Mouse (Mus musculus) forebrain, embryonic 10.5 days (tissue): Measurements from ENCODE around the gene Mybphl. TPM values are rescaled to one million over a fixed set of nuclear protein-coding genes. Genes with fewer than 3 reads are reported as not detected.

ENCODE experiments used
- DNase-seq: peaks from one replicate; pipeline ENCODE4 v3.0.0-alpha.2; 2017; ENCODE audit warnings: low spot score; ENCODE audit errors: extremely low spot score
- H3K27ac ChIP-seq: fragments of 300-500 bp; sonication (generic); 2 replicates; pipeline ENCODE4 v1.5.1; 2016; ENCODE audit warnings: mild to moderate bottlenecking
- H3K27me3 ChIP-seq: fragments of 300-500 bp; sonication (generic); 2 replicates; pipeline ENCODE4 v1.6.1; 2016; ENCODE audit warnings: mild to moderate bottlenecking; ENCODE audit not compliant: poor library complexity, severe bottlenecking
- H3K36me3 ChIP-seq: fragments of 300-500 bp; sonication (generic); replicated peaks from 2 replicates; pipeline ENCODE4 v1.6.1; 2016; ENCODE audit warnings: mild to moderate bottlenecking, moderate library complexity
- H3K4me1 ChIP-seq: fragments of 300-500 bp; sonication (generic); 2 replicates; pipeline ENCODE4 v1.6.1; 2016
- H3K4me3 ChIP-seq: fragments of 300-500 bp; sonication (generic); 2 replicates; pipeline ENCODE4 v1.5.1; 2016; ENCODE audit warnings: mild to moderate bottlenecking, moderate library complexity
- H3K9me3 ChIP-seq: fragments of 300-500 bp; sonication (generic); 2 replicates; pipeline ENCODE4 v1.6.1; 2016; ENCODE audit warnings: mild to moderate bottlenecking, moderate library complexity
- WGBS: fragments of 180-500 bp; shearing (Covaris S2); methylation state at CpG from one replicate; pipeline ENCODE4 v1.1.7; 2016; 5-methylcytosine and 5-hydroxymethylcytosine counted together
- polyA plus RNA-seq: library from polyadenylated mRNA; unstranded; fragments of >200 nt; fragmentation: Nextera tagmentation; extraction: Ambion mirVana; gene quantifications from 2 replicates; pipeline ENCODE4 v1.2.1, GENCODE M21; 2016

Gene Mybphl
- polyA plus RNA-seq, 1 experiment from 2014 or later, result not detected

GRCm38 (mm10) chr3:108401692-108402527 lies 37.2 kb downstream of the Mybphl start:
- Histone ChIP-seq H3K36me3 (peaks cover 100% of the 10 kb centered on the region), H3K4me1 (peaks cover 52% of the 10 kb centered on the region), H3K27me3 (no peaks in the 10 kb centered on the region), H3K27ac (peak overlapping the region; percentile 62), H3K4me3 (peak overlapping the region; percentile 13; the same call in 1 of the 2 replicates), H3K9me3 (no peaks in the 10 kb centered on the region)
- WGBS, result 39% methylated on average over 22 of the region's 22 CpGs
- DNase-seq, result peak; percentile 83

- H3K4me1 ChIP-seq, result peaks cover 54% of the 10 kb centered on the region
- H3K36me3 ChIP-seq, result peaks cover 100% of the 10 kb centered on the region
- no peak overlapping the region for H3K4me3 ChIP-seq
- peak overlapping the region; percentile 62; the same call in 1 of the 2 replicates for H3K27ac ChIP-seq
- DNase-seq, result no peak
- no peaks in the 10 kb centered on the region for H3K27me3 ChIP-seq
- H3K9me3 ChIP-seq, result no peaks in the 10 kb centered on the region
- WGBS, result 91% methylated on average over 15 of the region's 15 CpGs
These were observed 37.8 kb downstream of the Mybphl start for GRCm38 (mm10) chr3:108402528-108402920.

GRCm38 (mm10) chr3:108405536-108406305 lies 41.0 kb downstream of the Mybphl start:
- Histone ChIP-seq H3K27me3 (no peaks in the 10 kb centered on the region), H3K27ac (peak overlapping the region; percentile 84), H3K9me3 (no peaks in the 10 kb centered on the region), H3K36me3 (peaks cover 100% of the 10 kb centered on the region), H3K4me1 (peaks cover 76% of the 10 kb centered on the region), H3K4me3 (peak overlapping the region; percentile 30; the same call in 1 of the 2 replicates)
- no peak for DNase-seq
- 38% methylated on average over 14 of the region's 14 CpGs for WGBS

- 92% methylated on average over 24 of the region's 24 CpGs for WGBS
- no peak for DNase-seq
- Histone ChIP-seq H3K36me3 (peaks cover 99% of the 10 kb centered on the region), H3K9me3 (no peaks in the 10 kb centered on the region), H3K4me3 (no peak overlapping the region; the same call in 1 of the 2 replicates), H3K27ac (peak overlapping the region; percentile 84), H3K4me1 (peaks cover 83% of the 10 kb centered on the region), H3K27me3 (no peaks in the 10 kb centered on the region)
These were observed 41.7 kb downstream of the Mybphl start for GRCm38 (mm10) chr3:108406306-108406885.

- peaks cover 79% of the 10 kb centered on the region for H3K4me1 ChIP-seq
- H3K4me3 ChIP-seq, result no peak overlapping the region
- H3K27ac ChIP-seq, result peak overlapping the region; percentile 36; the same call in 1 of the 2 replicates
- no peaks in the 10 kb centered on the region for H3K27me3 ChIP-seq
- peaks cover 15% of the 10 kb centered on the region for H3K9me3 ChIP-seq
- DNase-seq, result no peak
- H3K36me3 ChIP-seq, result peaks cover 99% of the 10 kb centered on the region
- WGBS, result 90% methylated on average over 8 of the region's 8 CpGs
These were observed 43.9 kb downstream of the Mybphl start for GRCm38 (mm10) chr3:108408517-108409008.

- no peak for DNase-seq
- Histone ChIP-seq H3K36me3 (peaks cover 99% of the 10 kb centered on the region), H3K4me1 (peaks cover 74% of the 10 kb centered on the region), H3K4me3 (peak overlapping the region; percentile 53), H3K27me3 (peaks cover 4% of the 10 kb centered on the region; the same call in 1 of the 2 replicates), H3K27ac (peak overlapping the region; percentile 96), H3K9me3 (peaks cover 28% of the 10 kb centered on the region)
- WGBS, result 47% methylated on average over 8 of the region's 8 CpGs
These were observed 45.1 kb downstream of the Mybphl start for GRCm38 (mm10) chr3:108409656-108410358.

GRCm38 (mm10) chr3:108410359-108410714 lies 45.6 kb downstream of the Mybphl start:
- peaks cover 28% of the 10 kb centered on the region for H3K9me3 ChIP-seq
- peaks cover 74% of the 10 kb centered on the region for H3K4me1 ChIP-seq
- H3K27me3 ChIP-seq, result peaks cover 8% of the 10 kb centered on the region; the same call in 1 of the 2 replicates
- peak overlapping the region; percentile 96 for H3K27ac ChIP-seq
- peak overlapping the region; percentile 53 for H3K4me3 ChIP-seq
- peaks cover 98% of the 10 kb centered on the region for H3K36me3 ChIP-seq
- peak; percentile 54 for DNase-seq
- 8% methylated on average over 5 of the region's 5 CpGs for WGBS

- Histone ChIP-seq H3K4me1 (peaks cover 74% of the 10 kb centered on the region), H3K4me3 (peak overlapping the region; percentile 53), H3K27ac (peak overlapping the region; percentile 96), H3K27me3 (peaks cover 10% of the 10 kb centered on the region), H3K9me3 (peaks cover 28% of the 10 kb centered on the region), H3K36me3 (peaks cover 89% of the 10 kb centered on the region)
- no peak for DNase-seq
- 31% methylated on average over 5 of the region's 5 CpGs for WGBS
These were observed 46.5 kb downstream of the Mybphl start for GRCm38 (mm10) chr3:108411026-108411753.

GRCm38 (mm10) chr3:108411754-108412121 lies 47.0 kb downstream of the Mybphl start:
- peak overlapping the region; percentile 53 for H3K4me3 ChIP-seq
- H3K4me1 ChIP-seq, result peaks cover 69% of the 10 kb centered on the region
- peaks cover 84% of the 10 kb centered on the region for H3K36me3 ChIP-seq
- no peak for DNase-seq
- 57% methylated on average over 8 of the region's 8 CpGs for WGBS
- peaks cover 28% of the 10 kb centered on the region for H3K9me3 ChIP-seq
- peak overlapping the region; percentile 96 for H3K27ac ChIP-seq
- H3K27me3 ChIP-seq, result peaks cover 15% of the 10 kb centered on the region

GRCm38 (mm10) chr3:108413634-108414360 lies 49.1 kb downstream of the Mybphl start:
- peak overlapping the region; percentile 86; the same call in 1 of the 2 replicates for H3K4me3 ChIP-seq
- 98% methylated on average over 35 of the region's 35 CpGs for WGBS

More at GRCm38 (mm10) chr3:108413634-108414360, 49.1 kb downstream of the Mybphl start:
- H3K4me1 ChIP-seq, result peaks cover 62% of the 10 kb centered on the region
- H3K27ac ChIP-seq, result no peak overlapping the region
- H3K27me3 ChIP-seq, result peaks cover 28% of the 10 kb centered on the region
- DNase-seq, result no peak
- H3K36me3 ChIP-seq, result peaks cover 63% of the 10 kb centered on the region
- peaks cover 28% of the 10 kb centered on the region for H3K9me3 ChIP-seq
